Mouse (Mus musculus) heart, postnatal 0 days (tissue): ENCODE results near the gene Jph3. TPM values are rescaled to one million over a fixed set of nuclear protein-coding genes. Genes with fewer than 3 reads are reported as not detected.

Experiments
- ATAC-seq: fragments of 200-750 bp; cut with Nextera tagmentation; 2 replicates; pipeline ENCODE4 v1.8.0; 2017; ENCODE audit warnings: low read depth, moderate number of reproducible peaks, moderate library complexity; ENCODE audit not compliant: insufficient read depth
- DNase-seq: peaks from one replicate; pipeline ENCODE4 v3.0.0-alpha.2; 2016; ENCODE audit warnings: low spot score
- H3K27ac ChIP-seq: fragments of 300-500 bp; sonication (generic); 2 replicates; pipeline ENCODE4 v1.5.1; 2014; ENCODE audit warnings: low read depth, mild to moderate bottlenecking
- H3K27me3 ChIP-seq: fragments of 300-500 bp; sonication (generic); 2 replicates; pipeline ENCODE4 v1.6.1; 2014; ENCODE audit warnings: low read length, mixed read lengths; ENCODE audit not compliant: control insufficient read depth, insufficient read depth
- H3K36me3 ChIP-seq: fragments of 300-500 bp; sonication (generic); replicated peaks from 2 replicates; pipeline ENCODE4 v1.6.1; 2014; ENCODE audit warnings: low read length, mixed read lengths; ENCODE audit not compliant: control insufficient read depth, insufficient read depth
- H3K4me1 ChIP-seq: fragments of 300-500 bp; sonication (generic); 2 replicates; pipeline ENCODE4 v1.6.1; 2014; ENCODE audit warnings: antibody characterized with exemption; ENCODE audit not compliant: control insufficient read depth, insufficient read depth
- H3K4me2 ChIP-seq: fragments of 300-500 bp; sonication (generic); 2 replicates; pipeline ENCODE4 v1.6.1; 2014; ENCODE audit warnings: low read depth, mild to moderate bottlenecking, low read length, moderate library complexity
- H3K4me3 ChIP-seq: fragments of 300-500 bp; sonication (generic); 2 replicates; pipeline ENCODE4 v1.5.1; 2014; ENCODE audit warnings: low read depth, low read length
- H3K9ac ChIP-seq: fragments of 300-500 bp; sonication (generic); replicated peaks from 2 replicates; pipeline ENCODE4 v1.6.1; 2014; ENCODE audit warnings: low read depth, low read length, mixed read lengths
- H3K9me3 ChIP-seq: fragments of 300-500 bp; sonication (generic); replicated peaks from 2 replicates; pipeline ENCODE4 v1.6.1; 2016; ENCODE audit warnings: low read length; ENCODE audit not compliant: control insufficient read depth
- CTCF ChIP-seq: IDR thresholded peaks from 2 replicates; pipeline ENCODE4 v1.5.1; 2016; ENCODE audit warnings: antibody characterized with exemption, control low read depth, low read depth
- EP300 ChIP-seq: IDR thresholded peaks from 2 replicates; pipeline ENCODE4 v1.6.1; 2016; ENCODE audit warnings: antibody characterized with exemption, low read depth
- WGBS: fragments of 180-500 bp; shearing (Covaris S2); extraction: QIAGEN DNeasy Blood & Tissue Kit; methylation state at CpG from one replicate; pipeline ENCODE4 v1.1.7; 2014; 5-methylcytosine and 5-hydroxymethylcytosine counted together
- polyA plus RNA-seq: library from polyadenylated mRNA; unstranded; fragments of >200 nt; fragmentation: Nextera tagmentation; extraction: Ambion mirVana; gene quantifications from 2 replicates; pipeline ENCODE4 v1.2.1, GENCODE M21; 2015
- total RNA-seq: library from RNA; depleted of rRNA; stranded (reverse); fragments of >200 nt; gene quantifications from 2 replicates; pipeline ENCODE4 v1.2.3, GENCODE M21; 2014; ENCODE audit warnings: low replicate concordance

Gene Jph3
- total and polyA plus RNA-seq, 2 experiments from 2014 or later, result 0.03 TPM; not detected in 1

- 0% methylated on average over 46 of the region's 60 CpGs for WGBS
- Histone ChIP-seq H3K9me3 (0 out of 2 replicates have a peak, but pooled peaks cover 3% of the 10 kb centered on the region), H3K4me1 (no peaks in the 10 kb centered on the region), H3K4me2 (peak overlapping the region; percentile 80), H3K27ac (no peak overlapping the region), H3K36me3 (no peaks in the 10 kb centered on the region), H3K27me3 (peaks cover 67% of the 10 kb centered on the region), H3K9ac (no peak overlapping the region), H3K4me3 (peak overlapping the region; percentile 47)
- TF ChIP-seq EP300 (no peak), CTCF (no peak)
- ATAC-seq, result no peak
- no peak for DNase-seq
Measured at GRCm38 (mm10) chr8:121730170-121730569, 747 bp downstream of the Jph3 start.

DNA sequence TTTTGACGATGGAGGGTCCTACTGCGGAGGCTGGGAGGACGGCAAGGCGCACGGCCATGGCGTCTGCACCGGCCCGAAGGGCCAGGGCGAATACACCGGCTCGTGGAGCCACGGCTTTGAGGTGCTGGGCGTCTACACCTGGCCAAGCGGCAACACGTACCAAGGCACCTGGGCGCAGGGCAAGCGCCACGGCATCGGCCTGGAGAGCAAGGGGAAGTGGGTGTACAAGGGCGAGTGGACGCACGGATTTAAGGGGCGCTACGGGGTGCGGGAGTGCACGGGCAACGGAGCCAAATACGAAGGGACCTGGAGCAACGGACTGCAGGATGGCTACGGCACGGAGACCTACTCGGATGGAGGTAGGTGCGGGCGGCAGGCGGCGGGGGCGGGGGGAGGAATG lies 1.2 kb downstream of the Jph3 start:
- DNase-seq (no peak), ATAC-seq (no peak)
- H3K4me2 ChIP-seq, result peak overlapping the region; percentile 80
- H3K36me3 ChIP-seq, result no peaks in the 10 kb centered on the region
- no peaks in the 10 kb centered on the region for H3K4me1 ChIP-seq
- TF ChIP-seq CTCF (no peak), EP300 (no peak)
- peak overlapping the region; percentile 47 for H3K4me3 ChIP-seq
- H3K9ac ChIP-seq, result no peak overlapping the region
- H3K27ac ChIP-seq, result no peak overlapping the region
- WGBS, result 2% methylated on average over 32 of the region's 37 CpGs
- 0 out of 2 replicates have a peak, but pooled peaks cover 3% of the 10 kb centered on the region for H3K9me3 ChIP-seq
- peaks cover 67% of the 10 kb centered on the region for H3K27me3 ChIP-seq

- TF ChIP-seq EP300 (no peak), CTCF (no peak)
- H3K9me3 ChIP-seq, result 0 out of 2 replicates have a peak, but pooled peaks cover 3% of the 10 kb centered on the region
- ATAC-seq (no peak), DNase-seq (no peak)
- H3K36me3 ChIP-seq, result no peaks in the 10 kb centered on the region
- peaks cover 67% of the 10 kb centered on the region for H3K27me3 ChIP-seq
- no peaks in the 10 kb centered on the region for H3K4me1 ChIP-seq
- no peak overlapping the region for H3K4me2 ChIP-seq
- no peak overlapping the region for H3K4me3 ChIP-seq
- H3K27ac ChIP-seq, result no peak overlapping the region
- H3K9ac ChIP-seq, result no peak overlapping the region
- 9% methylated on average over 9 of the region's 11 CpGs for WGBS
Measured at GRCm38 (mm10) chr8:121731060-121731459, 1.6 kb downstream of the Jph3 start.

GRCm38 (mm10) chr8:121731471-121732333 lies 2.3 kb downstream of the Jph3 start:
- H3K27me3 ChIP-seq, result peaks cover 67% of the 10 kb centered on the region
- no peak for ATAC-seq
- no peak overlapping the region for H3K27ac ChIP-seq
- H3K4me2 ChIP-seq, result no peak overlapping the region
- H3K4me1 ChIP-seq, result no peaks in the 10 kb centered on the region
- H3K9me3 ChIP-seq, result 0 out of 2 replicates have a peak, but pooled peaks cover 3% of the 10 kb centered on the region
- TF ChIP-seq CTCF, result no peak
- TF ChIP-seq EP300, result no peak
- H3K9ac ChIP-seq, result no peak overlapping the region
- no peak for DNase-seq
- 6% methylated on average over 26 of the region's 26 CpGs for WGBS
- H3K36me3 ChIP-seq, result no peaks in the 10 kb centered on the region
- no peak overlapping the region for H3K4me3 ChIP-seq

GRCm38 (mm10) chr8:121732334-121732665 lies 2.9 kb downstream of the Jph3 start:
- no peak overlapping the region for H3K4me2 ChIP-seq
- H3K9ac ChIP-seq, result no peak overlapping the region
- peaks cover 67% of the 10 kb centered on the region for H3K27me3 ChIP-seq
- H3K4me1 ChIP-seq, result no peaks in the 10 kb centered on the region
- ATAC-seq, result no peak
- H3K4me3 ChIP-seq, result no peak overlapping the region
- H3K27ac ChIP-seq, result no peak overlapping the region
- WGBS, result 55% methylated on average over 4 of the region's 4 CpGs
- TF ChIP-seq CTCF (no peak), EP300 (no peak)
- H3K36me3 ChIP-seq, result no peaks in the 10 kb centered on the region
- no peak for DNase-seq
- H3K9me3 ChIP-seq, result 0 out of 2 replicates have a peak, but pooled peaks cover under 1% of the 10 kb centered on the region

DNA sequence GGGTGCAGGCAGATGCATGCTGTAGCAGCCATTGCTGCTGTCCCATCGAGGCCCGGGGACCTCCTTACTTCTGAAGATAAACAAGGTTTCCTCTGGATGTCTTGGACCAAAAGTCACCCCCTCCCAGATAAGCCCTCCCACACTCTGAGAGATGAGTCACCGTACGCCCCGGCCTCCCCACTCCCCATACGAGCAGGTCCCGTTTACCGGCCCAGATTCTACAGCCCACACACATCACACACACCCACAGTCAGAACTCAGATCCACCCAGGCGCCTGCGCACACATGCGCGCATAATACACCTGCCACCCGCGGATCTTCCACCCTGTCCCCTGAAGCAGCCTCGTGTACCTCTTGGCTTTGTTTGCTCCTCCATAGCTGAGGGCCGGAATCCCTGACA lies 4.8 kb downstream of the Jph3 start:
- no peak for DNase-seq
- Histone ChIP-seq H3K4me3 (no peak overlapping the region), H3K36me3 (no peaks in the 10 kb centered on the region), H3K9ac (no peak overlapping the region), H3K27me3 (peaks cover 47% of the 10 kb centered on the region), H3K27ac (no peak overlapping the region), H3K4me1 (no peaks in the 10 kb centered on the region), H3K4me2 (no peak overlapping the region), H3K9me3 (no peaks in the 10 kb centered on the region)
- TF ChIP-seq CTCF, result no peak
- TF ChIP-seq EP300, result no peak
- 78% methylated on average over 16 of the region's 16 CpGs for WGBS
- ATAC-seq, result no peak
